Mouse (Mus musculus): Measurements from ENCODE around the gene Nepn.

GRCm38 (mm10) chr10:52384823-52385610 is 3.8 kb upstream of the Nepn start:
- peak; percentile 72 for TF ChIP-seq CTCF (IDR thresholded peaks at IDR 0.05; ENCODE audit: insufficient read depth, low read length)
- TF ChIP-seq POLR2A (IDR thresholded peaks at IDR 0.05; ENCODE audit: borderline replicate concordance, extremely low read depth, low read depth, low read length), result no peak
